Mouse (Mus musculus): ENCODE data around the gene Rrp8.

The Rrp8 gene

GRCm38 (mm10) chr7:105690875-105691274, 46.3 kb downstream of the Rrp8 start:
- no peak for DNase-seq

- DNase-seq, result no peak
These were observed 51.5 kb downstream of the Rrp8 start for GRCm38 (mm10) chr7:105685541-105686197.

Measured in cerebellum, postnatal 14 days (tissue).